Mouse (Mus musculus): ENCODE data around the gene Rbm15b. TPM values are rescaled to one million over a fixed set of nuclear protein-coding genes. Genes with fewer than 3 reads are reported as not detected.
A peak's percentile ranks its signal among the peaks of the same experiment; 100 is the strongest.

Rbm15b gene
- polyA plus RNA-seq (2015; fragmentation: Nextera tagmentation; extraction: Ambion mirVana) = 17.3 and 19.9 TPM in 2 replicates

DNA sequence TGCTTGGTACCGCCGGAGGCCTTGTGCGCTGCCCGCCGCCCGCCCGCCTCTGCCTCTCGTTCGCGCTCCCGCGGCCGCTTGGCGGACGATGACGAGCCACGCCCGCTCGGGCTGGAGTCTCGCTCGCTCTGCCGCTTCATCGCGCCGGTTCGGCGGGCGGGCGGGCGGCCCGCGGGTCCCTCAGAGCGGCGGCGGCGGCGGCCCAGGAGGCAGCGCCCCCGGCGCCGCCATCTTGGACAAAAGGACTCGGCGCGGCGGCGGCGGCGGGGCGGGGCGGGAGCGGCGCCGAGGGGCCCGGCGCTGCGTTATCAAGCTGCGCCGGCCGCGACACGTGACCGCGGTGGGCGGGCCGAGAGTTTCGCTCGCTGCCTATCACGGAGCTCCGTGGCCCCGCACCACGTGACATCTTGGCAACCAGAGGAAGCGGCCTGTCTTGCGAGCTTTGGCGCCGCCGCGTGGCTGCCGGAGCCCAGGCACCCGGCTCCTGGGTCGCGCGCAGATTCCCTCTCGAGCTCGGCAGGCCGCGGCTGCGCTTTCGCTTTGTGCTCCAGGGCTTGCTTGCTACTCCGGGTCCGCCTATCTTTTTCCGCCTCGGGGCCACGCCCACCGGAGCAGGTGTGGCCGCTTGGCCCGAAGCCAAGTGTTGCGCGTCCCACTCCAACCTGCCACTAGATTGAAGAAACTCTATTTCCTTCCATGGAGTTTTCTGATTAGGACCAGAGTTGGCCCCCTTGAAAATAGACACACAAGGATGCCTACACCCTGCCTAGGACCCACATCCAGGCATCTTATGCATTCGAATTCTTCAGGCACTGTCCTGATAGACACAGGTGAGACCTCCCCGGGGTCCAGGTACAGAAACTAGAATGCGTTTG is at the start of gene Rbm15b:
Rbm15b (minus strand) TSS at position 601 of the 875 bp plus-strand sequence.
- Histone ChIP-seq H3K9ac (replicated peaks) (peak within 1 kb of the TSS; percentile 91), H3K36me3 (peaks cover 41% of the 10 kb centered on the region), H3K27ac (replicated peaks) (peak within 1 kb of the TSS; percentile 91), H3K27me3 (no peaks in the 10 kb centered on the region), H3K9me3 (no peaks in the 10 kb centered on the region), H3K4me3 (peak within 1 kb of the TSS; percentile 82), H3K4me1 (peaks cover 71% of the 10 kb centered on the region), H3K4me2 (replicated peaks) (peak within 1 kb of the TSS; percentile 82)
- 2% methylated on average over 89 of the region's 101 CpGs for WGBS
- ATAC-seq (replicated peaks) = peak; percentile 75

DNA sequence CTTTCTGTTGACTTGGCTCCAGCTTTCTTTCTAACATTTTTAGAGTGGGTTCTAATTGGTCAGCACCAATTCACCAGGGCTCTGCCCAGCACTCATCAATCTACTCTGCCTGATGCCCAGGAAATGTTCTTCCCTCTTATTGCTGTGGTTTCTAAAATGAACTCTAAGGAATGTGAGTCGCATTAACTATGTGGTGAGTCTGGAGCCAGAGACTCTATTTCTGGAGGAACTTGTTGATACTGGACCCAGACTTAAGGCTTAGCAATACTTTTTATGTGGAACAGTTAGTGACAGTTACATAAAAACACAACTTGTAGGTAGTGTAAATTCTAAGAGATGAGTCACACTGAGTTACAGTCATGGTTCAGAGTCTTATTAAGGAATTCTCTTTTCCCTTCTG is 47.8 kb upstream of the Rbm15b start:
- Histone ChIP-seq H3K27ac (replicated peaks) (no peak overlapping the region), H3K27me3 (no peaks in the 10 kb centered on the region), H3K9ac (replicated peaks) (no peak overlapping the region), H3K4me1 (no peaks in the 10 kb centered on the region), H3K9me3 (no peaks in the 10 kb centered on the region), H3K4me3 (no peak overlapping the region), H3K36me3 (peaks cover 38% of the 10 kb centered on the region), H3K4me2 (replicated peaks) (no peak overlapping the region)
- ATAC-seq (replicated peaks) = no peak
- 95% methylated on average over 1 of the region's 1 CpGs for WGBS

DNA sequence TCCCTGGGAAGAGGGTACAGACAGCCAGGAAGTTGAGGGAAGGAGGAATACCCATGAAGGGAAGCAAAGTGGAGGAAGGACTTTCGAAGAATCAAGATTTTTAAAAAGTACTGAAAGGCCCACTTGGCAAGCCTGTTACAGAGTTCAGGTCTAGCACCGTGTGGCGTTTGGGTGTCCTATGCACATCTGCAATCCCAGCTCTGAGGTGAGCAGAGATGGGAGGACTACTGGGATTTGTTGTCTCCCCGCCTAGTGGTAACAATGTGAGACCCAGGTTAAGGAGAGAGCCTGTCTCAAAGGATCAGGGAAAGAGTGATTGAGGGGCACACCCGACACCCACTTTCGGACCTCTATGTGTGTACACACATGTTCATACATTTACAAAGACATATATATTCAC is 27.6 kb upstream of the Rbm15b start:
- peaks cover 16% of the 10 kb centered on the region for H3K36me3 ChIP-seq
- 91% methylated on average over 6 of the region's 6 CpGs for WGBS
- H3K27ac ChIP-seq (replicated peaks) = no peak overlapping the region
- ATAC-seq (replicated peaks) = no peak
- H3K9ac ChIP-seq (replicated peaks) = no peak overlapping the region
- H3K27me3 ChIP-seq = no peaks in the 10 kb centered on the region
- H3K4me1 ChIP-seq = no peaks in the 10 kb centered on the region
- H3K4me3 ChIP-seq = no peak overlapping the region
- no peaks in the 10 kb centered on the region for H3K9me3 ChIP-seq
- H3K4me2 ChIP-seq (replicated peaks) = no peak overlapping the region

DNA sequence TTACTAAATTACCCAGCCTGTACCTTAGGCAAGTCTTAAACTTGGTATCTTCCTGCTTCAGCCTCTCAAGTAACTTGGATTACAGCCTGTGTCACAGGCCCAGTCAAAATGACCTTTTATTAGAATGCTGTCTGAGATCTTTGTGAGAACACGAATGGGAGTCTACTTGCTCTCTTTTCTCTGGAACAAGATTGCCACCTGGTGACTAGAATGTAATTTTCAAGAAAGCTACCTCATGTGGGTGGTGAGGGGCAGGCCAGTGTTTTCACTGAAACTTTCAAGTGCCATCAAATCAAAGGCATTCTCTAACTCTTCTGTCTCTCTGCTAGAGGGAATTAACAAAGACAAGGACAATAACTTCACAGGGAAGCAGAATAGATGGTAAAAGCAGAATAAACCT is 26.5 kb upstream of the Rbm15b start:
- H3K27me3 ChIP-seq = no peaks in the 10 kb centered on the region
- no peak overlapping the region for H3K9ac ChIP-seq (replicated peaks)
- H3K36me3 ChIP-seq = peaks cover 16% of the 10 kb centered on the region
- no peaks in the 10 kb centered on the region for H3K9me3 ChIP-seq
- no peak overlapping the region for H3K4me2 ChIP-seq (replicated peaks)
- H3K27ac ChIP-seq (replicated peaks) = no peak overlapping the region
- WGBS = 14% methylated on average over 1 of the region's 1 CpGs
- no peak for ATAC-seq (replicated peaks)
- no peak overlapping the region for H3K4me3 ChIP-seq
- H3K4me1 ChIP-seq = no peaks in the 10 kb centered on the region

DNA sequence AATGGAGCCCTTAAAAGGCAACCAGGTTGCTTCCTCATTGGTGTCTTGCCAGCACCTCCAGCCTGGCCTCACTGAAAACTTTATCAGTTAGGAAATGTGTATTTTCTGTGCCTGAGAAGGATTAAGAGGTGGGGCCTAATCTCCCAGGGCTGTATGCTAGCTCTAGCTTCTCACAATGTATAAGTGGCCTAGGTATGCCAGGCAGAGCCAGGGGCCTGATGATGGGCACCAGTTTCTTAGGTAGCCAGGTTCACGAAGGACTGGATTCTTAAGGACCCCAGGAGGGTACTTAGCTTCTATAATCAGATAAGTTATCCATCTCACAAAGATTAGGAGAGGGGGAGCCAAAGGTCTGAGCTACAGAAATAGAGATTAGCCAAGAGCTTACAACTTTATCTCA is 24.4 kb upstream of the Rbm15b start:
- Histone ChIP-seq H3K27me3 (no peaks in the 10 kb centered on the region), H3K27ac (replicated peaks) (no peak overlapping the region), H3K9ac (replicated peaks) (no peak overlapping the region), H3K9me3 (no peaks in the 10 kb centered on the region), H3K4me2 (replicated peaks) (no peak overlapping the region), H3K4me3 (no peak overlapping the region), H3K4me1 (no peaks in the 10 kb centered on the region), H3K36me3 (peaks cover 32% of the 10 kb centered on the region)
- 65% methylated on average over 1 of the region's 1 CpGs for WGBS
- no peak for ATAC-seq (replicated peaks)

DNA sequence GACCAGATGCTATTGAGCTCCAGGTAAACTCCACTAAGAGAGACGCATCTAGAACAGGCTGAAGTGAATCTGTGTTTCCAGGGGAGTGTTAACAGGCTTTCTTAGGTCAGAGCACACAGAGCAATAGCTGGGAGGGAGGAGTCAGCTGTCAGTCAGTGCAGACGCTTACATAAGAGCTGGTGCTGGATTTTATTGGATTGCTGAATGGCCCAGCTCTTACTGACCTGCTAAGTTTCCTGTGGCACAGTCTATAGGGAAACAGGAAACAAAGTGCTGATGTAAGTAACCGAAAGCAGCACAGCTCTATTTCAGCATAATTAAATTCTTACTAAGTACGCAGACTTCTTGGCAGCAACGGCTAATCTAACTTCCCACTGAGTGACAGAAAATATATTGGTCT is 21.5 kb upstream of the Rbm15b start:
- H3K4me2 ChIP-seq (replicated peaks) = no peak overlapping the region
- H3K27me3 ChIP-seq = no peaks in the 10 kb centered on the region
- H3K36me3 ChIP-seq = peaks cover 36% of the 10 kb centered on the region
- no peak for ATAC-seq (replicated peaks)
- H3K4me1 ChIP-seq = no peaks in the 10 kb centered on the region
- no peak overlapping the region for H3K27ac ChIP-seq (replicated peaks)
- H3K4me3 ChIP-seq = no peak overlapping the region
- H3K9me3 ChIP-seq = no peaks in the 10 kb centered on the region
- 66% methylated on average over 5 of the region's 5 CpGs for WGBS
- no peak overlapping the region for H3K9ac ChIP-seq (replicated peaks)

DNA sequence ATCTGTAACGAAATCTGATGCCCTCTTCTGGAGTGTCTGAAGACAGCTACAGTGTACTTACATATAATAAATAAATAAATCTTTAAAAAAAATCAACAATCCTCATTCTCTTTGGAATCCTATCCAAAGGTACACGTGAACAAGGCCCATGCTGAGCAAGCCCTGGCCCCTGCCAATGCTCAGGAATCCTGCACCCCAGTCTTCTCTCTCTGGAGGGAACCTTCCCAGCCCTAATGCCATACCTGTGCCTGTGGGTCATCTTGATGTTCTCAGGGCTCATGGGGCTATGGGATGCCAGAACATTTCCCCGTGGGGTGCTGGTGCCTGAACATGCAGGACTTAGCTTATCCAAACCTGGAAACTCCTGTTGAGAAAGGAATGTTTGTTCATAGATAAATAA is 20.9 kb upstream of the Rbm15b start:
- no peak overlapping the region for H3K9ac ChIP-seq (replicated peaks)
- no peak overlapping the region for H3K27ac ChIP-seq (replicated peaks)
- H3K4me3 ChIP-seq = no peak overlapping the region
- peaks cover 39% of the 10 kb centered on the region for H3K36me3 ChIP-seq
- H3K9me3 ChIP-seq = no peaks in the 10 kb centered on the region
- no peaks in the 10 kb centered on the region for H3K4me1 ChIP-seq
- ATAC-seq (replicated peaks) = no peak
- 81% methylated on average over 3 of the region's 3 CpGs for WGBS
- no peak overlapping the region for H3K4me2 ChIP-seq (replicated peaks)
- H3K27me3 ChIP-seq = no peaks in the 10 kb centered on the region

DNA sequence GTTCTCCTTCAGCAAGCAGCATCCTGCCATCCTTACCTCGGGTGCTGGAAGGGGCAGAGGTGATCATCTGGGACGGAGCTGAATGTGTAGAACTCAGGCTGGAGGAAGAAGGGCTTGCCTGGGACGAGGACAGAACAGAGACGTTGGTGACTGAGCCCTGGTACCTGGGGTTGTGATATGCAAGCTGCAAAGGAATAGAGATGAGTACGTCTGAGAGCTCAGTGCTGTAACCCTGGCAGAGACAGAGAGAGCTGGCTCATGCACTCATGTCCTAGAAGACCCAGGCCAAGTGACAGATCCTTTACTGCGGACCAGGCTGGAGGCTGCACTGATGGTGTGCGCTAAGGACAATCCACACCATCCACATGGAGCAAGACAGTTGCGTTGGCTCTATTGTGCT is 19.4 kb upstream of the Rbm15b start:
- H3K27ac ChIP-seq (replicated peaks) = no peak overlapping the region
- no peak overlapping the region for H3K4me3 ChIP-seq
- ATAC-seq (replicated peaks) = no peak
- peaks cover 35% of the 10 kb centered on the region; the same call in 1 of the 2 replicates for H3K36me3 ChIP-seq
- no peak overlapping the region for H3K4me2 ChIP-seq (replicated peaks)
- H3K9ac ChIP-seq (replicated peaks) = no peak overlapping the region
- no peaks in the 10 kb centered on the region for H3K9me3 ChIP-seq
- no peaks in the 10 kb centered on the region for H3K27me3 ChIP-seq
- no peaks in the 10 kb centered on the region for H3K4me1 ChIP-seq
- 90% methylated on average over 8 of the region's 8 CpGs for WGBS

DNA sequence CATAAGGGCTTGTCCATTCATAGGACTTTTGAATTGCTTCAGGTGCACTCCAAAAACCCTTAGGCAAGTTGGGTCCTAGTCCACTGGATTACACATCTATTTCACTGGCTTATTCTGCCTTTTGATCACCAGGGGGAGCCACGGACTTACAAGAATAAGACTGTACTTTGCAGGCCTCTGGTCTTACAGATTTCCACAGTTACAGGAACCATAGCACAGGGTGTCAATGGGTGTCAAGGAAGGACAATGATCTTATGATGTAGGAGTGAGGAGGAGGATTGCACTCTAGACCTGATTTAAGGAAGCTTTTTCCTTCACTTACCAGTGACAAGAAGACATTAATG is 16.5 kb upstream of the Rbm15b start:
- Histone ChIP-seq H3K9ac (replicated peaks) (no peak overlapping the region), H3K4me3 (no peak overlapping the region), H3K27me3 (no peaks in the 10 kb centered on the region), H3K9me3 (no peaks in the 10 kb centered on the region), H3K4me2 (replicated peaks) (no peak overlapping the region), H3K4me1 (no peaks in the 10 kb centered on the region), H3K27ac (replicated peaks) (no peak overlapping the region), H3K36me3 (peaks cover 44% of the 10 kb centered on the region; the same call in 1 of the 2 replicates)
- WGBS = 10% methylated on average over 1 of the region's 1 CpGs
- ATAC-seq (replicated peaks) = no peak

DNA sequence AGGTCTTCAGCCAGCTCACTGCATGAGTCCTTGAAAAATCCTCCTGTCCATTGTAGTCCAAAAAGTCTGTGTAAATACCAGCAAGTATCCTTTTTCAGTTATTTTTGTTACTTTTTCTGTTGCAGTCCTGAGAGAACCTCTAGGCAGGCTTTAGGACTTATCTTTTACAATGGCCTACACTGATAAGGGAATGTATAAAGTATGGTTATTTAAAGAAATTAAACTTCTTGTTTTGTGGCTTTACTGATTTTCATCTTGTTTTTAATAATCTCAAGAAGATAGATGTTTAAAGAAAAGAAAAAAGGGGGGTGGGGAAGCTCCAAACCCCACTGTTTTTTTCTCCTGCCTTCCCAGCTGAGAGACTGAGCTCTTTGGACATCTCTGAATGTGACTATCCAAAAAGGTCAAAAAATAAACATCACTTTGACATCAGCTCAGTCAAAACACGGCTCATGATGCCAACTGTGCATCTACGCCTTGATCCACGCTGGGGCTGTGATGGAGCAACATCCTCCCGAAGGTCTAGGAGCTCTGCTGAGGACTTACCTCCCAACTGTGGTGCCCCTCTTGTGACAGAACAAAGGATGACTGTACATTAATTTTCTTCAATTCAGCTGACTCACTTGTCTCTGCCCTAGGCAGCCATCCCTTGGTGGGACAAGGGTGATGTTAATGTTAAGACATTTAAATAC is 16.0 kb upstream of the Rbm15b start:
- Histone ChIP-seq H3K4me3 (no peak overlapping the region), H3K9me3 (no peaks in the 10 kb centered on the region), H3K36me3 (peaks cover 43% of the 10 kb centered on the region; the same call in 1 of the 2 replicates), H3K4me1 (no peaks in the 10 kb centered on the region), H3K9ac (replicated peaks) (no peak overlapping the region), H3K27me3 (no peaks in the 10 kb centered on the region), H3K27ac (replicated peaks) (no peak overlapping the region), H3K4me2 (replicated peaks) (no peak overlapping the region)
- WGBS = 83% methylated on average over 4 of the region's 4 CpGs
- no peak for ATAC-seq (replicated peaks)

DNA sequence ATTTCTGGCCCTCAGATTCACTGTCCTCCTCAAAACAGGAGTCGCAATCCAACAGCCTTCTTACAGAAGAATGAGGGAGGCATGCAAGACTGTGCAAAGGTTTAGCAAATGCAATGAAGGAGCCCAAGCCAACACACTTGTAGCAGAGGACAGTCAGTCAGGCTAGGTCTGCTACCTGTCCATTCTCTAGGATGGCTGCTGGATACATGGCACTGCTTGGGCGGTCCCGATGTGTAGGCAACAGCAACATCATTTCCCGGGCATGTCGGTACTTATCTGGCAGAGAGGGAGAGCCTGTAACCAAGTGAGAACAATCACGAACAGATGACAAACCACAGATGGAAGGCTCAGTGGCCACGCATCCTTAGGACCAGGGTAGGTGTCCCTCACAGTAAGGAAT is 14.4 kb upstream of the Rbm15b start:
- no peak overlapping the region for H3K27ac ChIP-seq (replicated peaks)
- no peaks in the 10 kb centered on the region for H3K9me3 ChIP-seq
- H3K4me2 ChIP-seq (replicated peaks) = no peak overlapping the region
- no peak overlapping the region for H3K9ac ChIP-seq (replicated peaks)
- ATAC-seq (replicated peaks) = no peak
- H3K27me3 ChIP-seq = no peaks in the 10 kb centered on the region
- WGBS = 93% methylated on average over 7 of the region's 7 CpGs
- no peaks in the 10 kb centered on the region for H3K4me1 ChIP-seq
- H3K4me3 ChIP-seq = no peak overlapping the region
- H3K36me3 ChIP-seq = peaks cover 28% of the 10 kb centered on the region; the same call in 1 of the 2 replicates

DNA sequence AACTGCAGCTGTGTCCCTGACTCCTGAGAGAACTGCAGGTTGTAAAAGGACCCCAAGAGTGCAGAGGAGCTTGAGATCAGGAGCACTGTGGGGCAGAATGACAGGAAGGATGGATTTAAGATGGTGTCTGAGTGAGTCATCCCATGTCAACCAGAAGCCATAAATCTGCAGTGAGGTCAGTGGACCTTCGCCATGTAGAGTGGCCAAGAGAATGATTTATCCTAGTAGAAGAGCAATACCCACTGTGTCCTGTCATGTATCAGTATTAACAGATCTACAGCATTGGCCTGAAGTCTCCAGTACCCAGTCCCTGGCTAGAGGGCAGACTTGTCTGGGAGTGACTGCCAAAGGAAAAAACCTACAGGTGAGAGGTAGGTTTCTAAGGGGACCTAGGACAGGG is 11.7 kb upstream of the Rbm15b start:
- H3K9me3 ChIP-seq = no peaks in the 10 kb centered on the region
- no peak overlapping the region for H3K4me3 ChIP-seq
- no peak for ATAC-seq (replicated peaks)
- no peaks in the 10 kb centered on the region for H3K4me1 ChIP-seq
- H3K27me3 ChIP-seq = no peaks in the 10 kb centered on the region
- no peak overlapping the region for H3K4me2 ChIP-seq (replicated peaks)
- H3K9ac ChIP-seq (replicated peaks) = no peak overlapping the region
- H3K27ac ChIP-seq (replicated peaks) = no peak overlapping the region
- 94% methylated on average over 1 of the region's 1 CpGs for WGBS
- H3K36me3 ChIP-seq = peaks cover 29% of the 10 kb centered on the region; the same call in 1 of the 2 replicates

All from forebrain, embryonic 15.5 days (tissue).